Mouse (Mus musculus) forelimb bud, embryonic 11.5 days (tissue): ENCODE results near the gene Gm3633.
"Not testable (repeated sequence)": the region's sequence is repeated elsewhere in the genome, so short reads cannot be mapped to it uniquely, and the experiment has no call there.

ENCODE experiments used
- DNase-seq: peaks from one replicate; pipeline ENCODE4 v3.0.0-alpha.2; 2012; ENCODE audit warnings: low read depth, low spot score

Gm3633 gene

GRCm38 (mm10) chr14:42641817-42642216, at the start of gene Gm3633:
TSS of gene Gm3633 (minus strand) at chr14:42641917.
- DNase-seq = not testable (repeated sequence)

DNA sequence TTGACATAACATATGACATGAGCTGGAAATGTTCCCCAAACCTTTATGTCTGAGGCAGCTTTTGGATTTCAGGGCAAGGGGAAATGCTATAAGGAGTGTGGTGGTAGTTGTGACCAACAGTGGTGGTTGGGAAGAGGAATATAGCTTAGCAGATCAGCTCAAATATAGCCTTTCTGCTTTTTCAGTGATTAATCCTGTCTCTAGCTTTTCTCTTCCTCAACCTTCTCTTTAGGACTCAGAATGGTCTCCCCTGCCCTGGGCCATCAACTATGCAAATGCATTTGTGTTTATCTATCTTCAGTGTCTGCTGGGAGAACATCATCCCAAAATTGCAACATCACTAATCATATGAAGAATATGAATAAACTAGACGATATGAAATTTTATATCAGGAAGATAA, 13.9 kb upstream of the Gm3633 start, which contains the start of gene Gm10378:
TSS of gene Gm10378 (plus strand) at position 301 of the 400 bp plus-strand sequence.
- not testable (repeated sequence) for DNase-seq

DNA sequence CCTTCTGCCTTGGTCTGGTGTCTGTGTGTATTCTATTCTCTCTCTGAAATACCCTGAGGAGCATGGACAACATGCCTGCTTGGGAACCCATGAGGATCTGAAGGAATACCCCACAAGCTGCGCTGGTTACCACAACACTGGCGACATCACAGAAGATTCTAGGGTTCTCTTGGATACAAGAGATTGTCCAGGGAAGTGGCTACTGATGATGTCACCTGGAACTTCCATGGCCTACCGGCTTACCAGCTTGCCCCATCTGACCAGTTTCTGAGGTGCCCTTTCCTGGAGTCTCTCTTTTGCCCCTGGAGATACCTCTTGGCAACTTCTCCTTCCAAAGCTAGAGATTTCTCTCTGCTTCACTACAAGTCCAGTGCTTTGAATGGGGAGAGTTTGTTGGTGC, 41.9 kb downstream of the Gm3633 start, which contains the start of gene Gm17124:
TSS of gene Gm17124 (minus strand) at position 101 of the 400 bp plus-strand sequence.
- DNase-seq = not testable (repeated sequence)
